Mouse (Mus musculus) ovary, postnatal 36 days (tissue): ENCODE results near the gene Zdhhc3.
A peak's percentile ranks its signal among the peaks of the same experiment; 100 is the strongest.

Source experiments
- DNase-seq: peaks from one replicate; pipeline ENCODE4 v3.0.0; 2022; ENCODE audit warnings: low spot score, mixed read lengths

Zdhhc3 gene

GRCm38 (mm10) chr9:123112805-123113521, at the start of gene Zdhhc3, which contains the start of gene Exosc7:
Gene Zdhhc3 (minus strand): TSS chr9:123113205.
Gene Exosc7 (plus strand): TSS chr9:123113215.
- peak; percentile 90 for DNase-seq

GRCm38 (mm10) chr9:123161792-123162191, 48.8 kb upstream of the Zdhhc3 start:
- DNase-seq: no peak

GRCm38 (mm10) chr9:123159330-123159729, 46.3 kb upstream of the Zdhhc3 start:
- peak; percentile 45 for DNase-seq

GRCm38 (mm10) chr9:123158125-123158836, 45.3 kb upstream of the Zdhhc3 start:
- DNase-seq: no peak

- DNase-seq: no peak
Observed at GRCm38 (mm10) chr9:123157699-123158098, 44.7 kb upstream of the Zdhhc3 start.

- DNase-seq: peak; percentile 75
Observed at GRCm38 (mm10) chr9:123156910-123157361, 43.9 kb upstream of the Zdhhc3 start.

GRCm38 (mm10) chr9:123153121-123153520, 40.1 kb upstream of the Zdhhc3 start:
- DNase-seq: no peak

- DNase-seq: no peak
Observed at GRCm38 (mm10) chr9:123152026-123152425, 39.0 kb upstream of the Zdhhc3 start.

- no peak for DNase-seq
Observed at GRCm38 (mm10) chr9:123151561-123151960, 38.6 kb upstream of the Zdhhc3 start.

- DNase-seq: peak; percentile 40
Observed at GRCm38 (mm10) chr9:123150241-123151020, 37.4 kb upstream of the Zdhhc3 start, which contains the start of gene Clec3b. Gene Clec3b (plus strand): TSS chr9:123150946.

GRCm38 (mm10) chr9:123148430-123148829, 35.4 kb upstream of the Zdhhc3 start:
- DNase-seq: no peak

GRCm38 (mm10) chr9:123139887-123140614, 27.0 kb upstream of the Zdhhc3 start:
- DNase-seq: no peak

GRCm38 (mm10) chr9:123138891-123139474, 26.0 kb upstream of the Zdhhc3 start:
- DNase-seq: peak; percentile 51

- DNase-seq: no peak
Observed at GRCm38 (mm10) chr9:123136953-123137682, 24.1 kb upstream of the Zdhhc3 start.

- DNase-seq: no peak
Observed at GRCm38 (mm10) chr9:123132994-123133393, 20.0 kb upstream of the Zdhhc3 start.

GRCm38 (mm10) chr9:123127663-123128062, 14.7 kb upstream of the Zdhhc3 start:
- DNase-seq: no peak

- no peak for DNase-seq
Observed at GRCm38 (mm10) chr9:123124413-123124981, 11.5 kb upstream of the Zdhhc3 start.

GRCm38 (mm10) chr9:123123571-123124412, 10.8 kb upstream of the Zdhhc3 start:
- DNase-seq: no peak

- DNase-seq: no peak
Observed at GRCm38 (mm10) chr9:123123017-123123416, 10.0 kb upstream of the Zdhhc3 start.
